Mouse (Mus musculus): ENCODE results near the gene Cd36. TPM values are rescaled to one million over a fixed set of nuclear protein-coding genes. Genes with fewer than 3 reads are reported as not detected.
"Not testable (repeated sequence)": the region's sequence is repeated elsewhere in the genome, so short reads cannot be mapped to it uniquely, and the experiment has no call there.

Gene Cd36
- 403 to 955 TPM (median 931 TPM) in 3 replicates for total RNA-seq (2017)

DNA sequence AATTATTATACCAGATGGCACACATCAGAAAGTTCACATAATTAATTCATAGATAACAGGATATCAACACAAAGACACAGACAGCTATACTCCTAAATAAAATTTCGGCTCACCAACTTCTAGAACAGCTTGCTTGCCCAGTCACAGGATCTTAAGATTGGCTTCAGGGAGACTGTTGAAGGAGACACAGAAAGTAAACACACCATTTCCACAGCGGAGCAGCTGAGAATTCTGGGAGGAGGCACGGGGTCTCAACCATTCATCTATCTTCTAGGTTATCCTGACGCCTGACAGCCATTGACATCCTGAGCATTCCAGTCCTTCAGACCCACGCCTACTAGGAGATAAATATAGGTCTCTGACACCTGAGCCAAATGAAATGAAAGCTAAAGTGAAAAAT lies at the start of gene Cd36:
Cd36 (minus strand) TSS at position 204 of the 400 bp plus-strand sequence.
- ATAC-seq (replicated peaks; ENCODE audit: insufficient number of reproducible peaks, low FRiP score, low TSS enrichment, poor library complexity, severe bottlenecking), result no peak

- no peak for ATAC-seq (replicated peaks; ENCODE audit: insufficient number of reproducible peaks, low FRiP score, low TSS enrichment, poor library complexity, severe bottlenecking)
Observed at GRCm38 (mm10) chr5:17934501-17934900, 45.9 kb upstream of the Cd36 start.

DNA sequence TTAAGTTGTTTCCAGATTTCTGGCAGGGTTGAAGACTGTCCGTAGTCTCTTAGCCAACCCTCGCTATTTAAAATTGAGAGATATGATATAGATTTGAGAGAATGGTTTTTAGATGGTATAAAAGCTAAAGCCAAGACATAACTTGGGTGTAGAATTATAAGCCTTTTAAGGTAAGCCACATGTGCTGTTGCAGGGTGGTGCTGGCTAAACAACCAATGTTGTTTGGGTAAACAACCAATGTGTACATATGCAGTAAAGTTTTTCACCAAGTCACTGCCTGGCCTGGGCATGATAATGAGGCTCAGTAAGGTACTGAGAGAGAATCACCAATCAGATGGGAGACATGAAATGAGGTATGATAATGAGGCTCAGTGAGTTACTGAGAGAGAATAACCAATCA lies 43.0 kb upstream of the Cd36 start:
- ATAC-seq (replicated peaks; ENCODE audit: insufficient number of reproducible peaks, low FRiP score, low TSS enrichment, poor library complexity, severe bottlenecking), result not testable (repeated sequence)

DNA sequence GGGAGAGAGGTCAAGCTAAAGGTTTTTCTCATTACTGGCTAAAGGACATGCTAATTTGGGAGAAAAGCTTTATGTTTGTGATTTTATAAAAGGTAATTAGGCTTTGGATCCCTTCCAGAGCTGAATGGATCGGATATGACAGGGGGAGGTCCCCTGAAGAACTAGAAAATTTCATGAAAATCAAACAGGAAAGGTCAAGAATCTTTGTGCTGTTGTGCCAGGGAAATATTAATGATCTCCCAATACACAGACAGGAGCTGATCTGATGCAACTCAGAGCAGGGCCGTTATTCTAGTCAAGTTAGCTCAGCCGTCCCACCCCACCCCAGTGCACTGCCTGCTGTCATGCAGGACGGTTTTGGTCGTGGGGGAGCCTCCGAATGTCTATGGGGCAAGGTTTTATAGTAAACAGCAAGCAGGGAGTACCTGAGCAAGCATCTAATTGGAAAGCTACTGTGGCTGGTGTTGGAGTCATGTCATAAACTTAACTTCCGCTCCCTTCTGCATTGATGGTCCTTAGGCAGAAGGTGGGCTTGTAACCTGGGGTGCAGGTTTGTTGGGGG lies 40.5 kb upstream of the Cd36 start:
- no peak for ATAC-seq (replicated peaks; ENCODE audit: insufficient number of reproducible peaks, low FRiP score, low TSS enrichment, poor library complexity, severe bottlenecking)

- no peak for ATAC-seq (replicated peaks; ENCODE audit: insufficient number of reproducible peaks, low FRiP score, low TSS enrichment, poor library complexity, severe bottlenecking)
Observed at GRCm38 (mm10) chr5:17928471-17928870, 39.9 kb upstream of the Cd36 start.

DNA sequence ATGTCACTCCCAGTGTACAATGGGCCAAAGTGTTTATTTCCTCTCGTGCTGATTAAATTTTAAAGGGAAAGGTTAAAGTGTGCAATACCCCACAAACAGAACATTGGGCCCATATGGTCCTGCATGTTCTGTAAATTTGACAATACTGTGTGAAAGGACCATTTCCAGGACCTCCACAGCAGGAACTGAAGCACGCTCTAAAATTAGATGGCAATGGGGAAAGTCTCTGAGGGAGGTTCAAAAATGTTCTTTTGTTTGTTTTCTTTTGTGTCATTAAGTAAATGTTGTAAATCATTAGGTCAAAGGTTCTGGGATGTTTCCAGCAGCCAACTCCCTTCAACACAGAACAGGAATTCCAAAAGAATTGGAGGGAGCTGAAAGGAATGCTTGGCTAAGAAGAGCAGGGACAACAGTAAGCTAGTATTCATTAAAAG lies 35.5 kb upstream of the Cd36 start:
- ATAC-seq (replicated peaks; ENCODE audit: insufficient number of reproducible peaks, low FRiP score, low TSS enrichment, poor library complexity, severe bottlenecking), result no peak

- no peak for ATAC-seq (replicated peaks; ENCODE audit: insufficient number of reproducible peaks, low FRiP score, low TSS enrichment, poor library complexity, severe bottlenecking)
Observed at GRCm38 (mm10) chr5:17923648-17924047, 35.0 kb upstream of the Cd36 start.

GRCm38 (mm10) chr5:17918966-17919365 lies 30.4 kb upstream of the Cd36 start:
- ATAC-seq (replicated peaks; ENCODE audit: insufficient number of reproducible peaks, low FRiP score, low TSS enrichment, poor library complexity, severe bottlenecking), result no peak

- ATAC-seq (replicated peaks; ENCODE audit: insufficient number of reproducible peaks, low FRiP score, low TSS enrichment, poor library complexity, severe bottlenecking), result no peak
Observed at GRCm38 (mm10) chr5:17904766-17905165, 16.2 kb upstream of the Cd36 start.

GRCm38 (mm10) chr5:17898948-17899347 lies 10.3 kb upstream of the Cd36 start:
- no peak for ATAC-seq (replicated peaks; ENCODE audit: insufficient number of reproducible peaks, low FRiP score, low TSS enrichment, poor library complexity, severe bottlenecking)

DNA sequence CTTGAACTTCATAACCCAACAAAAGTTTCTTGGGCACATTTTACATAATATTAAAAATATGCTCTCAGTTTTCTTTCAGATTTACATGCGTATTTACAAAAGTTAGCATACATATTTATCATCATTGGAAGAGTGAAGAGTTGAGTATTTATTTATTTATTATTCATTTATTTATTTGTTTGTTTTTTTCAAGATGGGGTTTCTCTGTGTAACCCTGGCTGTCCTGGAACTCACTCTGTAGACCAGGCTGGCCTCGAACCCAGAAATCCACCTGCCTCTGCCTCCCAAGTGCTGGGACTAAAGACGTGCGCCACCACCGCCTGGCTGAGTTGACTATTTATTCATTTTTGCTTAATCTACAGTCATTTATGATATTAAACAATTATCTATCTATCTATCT lies 9.0 kb upstream of the Cd36 start:
- ATAC-seq (replicated peaks; ENCODE audit: insufficient number of reproducible peaks, low FRiP score, low TSS enrichment, poor library complexity, severe bottlenecking), result not testable (repeated sequence)

GRCm38 (mm10) chr5:17893577-17894172 lies 5.1 kb upstream of the Cd36 start:
- ATAC-seq (replicated peaks; ENCODE audit: insufficient number of reproducible peaks, low FRiP score, low TSS enrichment, poor library complexity, severe bottlenecking), result 0 out of 2 replicates have a peak, but pooled peaks have one; percentile 59

- ATAC-seq (replicated peaks; ENCODE audit: insufficient number of reproducible peaks, low FRiP score, low TSS enrichment, poor library complexity, severe bottlenecking), result no peak
Observed at GRCm38 (mm10) chr5:17889291-17889690, 690 bp upstream of the Cd36 start.

DNA sequence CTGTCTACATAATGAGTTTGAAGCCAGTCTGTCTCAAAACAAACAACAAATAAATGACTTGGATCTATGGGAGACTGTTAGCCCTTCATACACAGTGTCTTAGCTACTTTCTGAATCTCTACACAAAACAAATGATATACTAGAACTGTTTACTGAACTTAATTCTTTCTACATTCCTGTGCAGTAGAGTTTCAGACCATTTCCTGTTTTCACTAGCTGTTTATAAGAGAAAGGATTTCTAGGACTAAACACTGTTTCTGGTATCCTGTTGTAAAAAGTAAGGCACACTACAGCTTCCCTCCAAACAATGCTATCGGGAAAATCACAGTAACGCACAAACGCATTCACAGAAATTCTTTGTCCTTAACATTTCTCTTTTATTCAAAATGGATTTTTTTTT lies 2.2 kb downstream of the Cd36 start:
- no peak for ATAC-seq (replicated peaks; ENCODE audit: insufficient number of reproducible peaks, low FRiP score, low TSS enrichment, poor library complexity, severe bottlenecking)

DNA sequence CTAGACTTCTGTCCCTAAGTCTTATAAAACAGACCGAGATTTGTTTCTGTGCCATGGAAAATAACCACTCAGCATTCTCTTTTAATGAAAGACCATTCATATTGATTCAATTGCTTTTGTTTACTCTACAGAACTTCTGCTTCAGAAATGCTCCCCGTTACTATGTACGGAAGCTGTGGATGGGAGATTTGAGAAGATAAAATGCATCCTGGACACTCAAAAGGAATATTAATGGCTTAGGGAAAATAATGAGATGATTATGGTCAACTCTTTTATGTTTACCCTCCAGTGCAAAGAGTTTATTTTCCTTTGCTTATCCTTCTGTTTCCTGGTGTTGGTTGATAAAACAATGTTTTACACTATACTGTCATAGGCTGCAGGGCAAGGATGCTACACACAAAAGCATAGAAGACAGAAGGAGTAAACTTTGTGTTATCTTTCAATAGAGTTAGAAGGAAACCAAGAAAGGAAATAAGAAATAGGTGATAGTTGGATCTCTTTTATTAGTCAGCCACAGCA lies 5.2 kb downstream of the Cd36 start:
- no peak for ATAC-seq (replicated peaks; ENCODE audit: insufficient number of reproducible peaks, low FRiP score, low TSS enrichment, poor library complexity, severe bottlenecking)

DNA sequence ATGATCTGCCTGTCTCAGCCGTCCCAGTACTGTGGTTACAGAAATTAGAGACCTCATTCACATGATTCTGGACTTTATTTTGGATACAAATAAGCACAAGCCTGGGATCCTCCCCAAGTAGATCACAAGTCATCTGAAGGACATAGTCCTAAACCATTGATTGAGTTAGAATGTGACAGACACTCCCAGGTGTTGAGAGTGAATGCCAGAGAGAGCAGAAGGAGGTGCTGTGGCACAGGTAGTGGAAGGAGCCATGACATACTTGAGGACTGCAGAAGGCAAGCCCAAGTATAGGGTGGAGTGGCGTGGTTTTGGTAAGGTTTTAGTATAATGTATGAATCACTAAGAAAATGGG lies 7.1 kb downstream of the Cd36 start:
- ATAC-seq (replicated peaks; ENCODE audit: insufficient number of reproducible peaks, low FRiP score, low TSS enrichment, poor library complexity, severe bottlenecking), result no peak

DNA sequence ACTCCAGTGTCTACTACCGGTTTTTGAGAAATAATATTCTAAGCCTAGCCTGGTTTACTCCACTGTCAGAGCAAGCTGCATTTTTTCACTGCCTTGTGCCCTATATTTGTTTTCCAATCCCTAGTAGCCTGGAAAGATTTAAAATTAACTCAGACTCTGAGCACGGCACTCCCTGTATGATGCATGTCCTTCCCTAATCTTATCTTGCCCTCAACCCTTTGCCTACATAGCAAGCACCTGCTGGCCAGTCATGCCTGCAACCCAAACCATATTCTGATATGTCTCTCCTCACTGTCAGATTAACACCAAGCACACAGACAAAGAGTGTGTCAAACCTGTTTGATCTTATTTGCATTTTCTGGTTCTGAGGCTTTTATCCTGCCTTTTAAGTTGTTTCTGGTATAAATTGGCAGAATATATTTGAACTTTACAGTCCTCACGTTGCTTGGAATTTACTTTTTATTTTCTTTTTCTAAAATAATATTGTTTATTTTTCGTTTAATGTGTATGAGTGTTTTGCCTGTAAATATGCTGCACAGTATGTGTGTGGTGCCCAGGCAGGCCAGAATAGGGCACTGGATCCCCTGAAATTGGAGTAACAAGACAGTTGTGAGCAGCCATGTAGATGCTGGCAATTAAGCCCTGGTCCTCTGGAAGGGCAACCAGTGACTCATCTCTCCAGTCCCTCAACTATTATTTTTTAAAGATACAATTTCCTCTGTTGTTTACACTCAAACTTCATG lies 7.6 kb downstream of the Cd36 start:
- ATAC-seq (replicated peaks; ENCODE audit: insufficient number of reproducible peaks, low FRiP score, low TSS enrichment, poor library complexity, severe bottlenecking), result no peak

GRCm38 (mm10) chr5:17879924-17880323 lies 8.7 kb downstream of the Cd36 start:
- peak; percentile 84 for ATAC-seq (replicated peaks; ENCODE audit: insufficient number of reproducible peaks, low FRiP score, low TSS enrichment, poor library complexity, severe bottlenecking)

DNA sequence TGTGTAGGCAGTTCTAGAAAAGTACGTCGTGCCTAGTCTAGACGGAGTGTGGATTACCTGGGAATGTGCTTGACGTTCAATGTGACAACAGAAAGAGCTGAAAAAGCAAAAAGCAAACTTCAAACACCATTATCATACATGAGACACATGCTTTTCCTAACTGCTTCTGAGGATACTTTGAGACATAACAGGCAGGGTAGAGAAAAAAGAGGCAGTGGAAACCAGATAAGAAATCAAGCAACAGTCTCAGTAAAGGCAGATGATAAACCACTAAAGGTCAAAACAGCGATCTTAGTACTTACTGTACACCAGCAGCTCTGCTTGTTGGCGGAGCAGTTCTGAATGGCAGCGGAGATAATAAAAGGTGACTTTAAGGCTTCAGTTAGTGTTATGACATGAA lies 11.6 kb downstream of the Cd36 start:
- no peak for ATAC-seq (replicated peaks; ENCODE audit: insufficient number of reproducible peaks, low FRiP score, low TSS enrichment, poor library complexity, severe bottlenecking)

DNA sequence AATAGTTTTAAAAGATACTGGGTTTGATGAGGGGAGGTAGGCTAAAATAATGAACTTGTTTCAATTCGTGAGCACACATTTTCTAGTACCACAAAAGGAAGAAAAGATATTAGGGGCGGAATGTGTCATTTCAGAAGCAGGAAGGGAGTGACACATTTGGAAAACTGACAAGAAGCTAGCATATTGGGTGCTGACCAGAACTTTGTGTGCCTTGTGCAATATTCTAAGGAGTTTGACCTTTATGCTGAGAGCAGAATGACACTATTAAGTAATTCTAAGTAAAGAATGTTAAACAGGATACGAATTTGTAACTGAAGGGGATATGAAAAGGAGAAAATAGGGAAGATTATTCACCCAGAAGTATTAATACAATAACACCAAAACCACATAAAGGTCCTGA lies 12.0 kb downstream of the Cd36 start:
- peak; percentile 84 for ATAC-seq (replicated peaks; ENCODE audit: insufficient number of reproducible peaks, low FRiP score, low TSS enrichment, poor library complexity, severe bottlenecking)
